Mouse (Mus musculus) megakaryocyte, embryonic 14.5 days (primary cell): ENCODE measurements at regions not wholly inside any gene's neighbourhood (a gene's known extent, or its start where the extent isn't known, plus 50 kb on each side); places are given as distances from the start of the nearest gene placed in this dataset.

ENCODE experiments used
- FLI1 ChIP-seq: IDR thresholded peaks from 2 replicates; pipeline ENCODE4 v1.6.1; 2012; ENCODE audit warnings: low read length, inconsistent platforms, mixed read lengths
- GATA1 ChIP-seq: IDR thresholded peaks from 3 replicates; pipeline ENCODE4 v1.6.1; 2012; ENCODE audit warnings: mixed read lengths, low read length, inconsistent platforms, borderline replicate concordance

DNA sequence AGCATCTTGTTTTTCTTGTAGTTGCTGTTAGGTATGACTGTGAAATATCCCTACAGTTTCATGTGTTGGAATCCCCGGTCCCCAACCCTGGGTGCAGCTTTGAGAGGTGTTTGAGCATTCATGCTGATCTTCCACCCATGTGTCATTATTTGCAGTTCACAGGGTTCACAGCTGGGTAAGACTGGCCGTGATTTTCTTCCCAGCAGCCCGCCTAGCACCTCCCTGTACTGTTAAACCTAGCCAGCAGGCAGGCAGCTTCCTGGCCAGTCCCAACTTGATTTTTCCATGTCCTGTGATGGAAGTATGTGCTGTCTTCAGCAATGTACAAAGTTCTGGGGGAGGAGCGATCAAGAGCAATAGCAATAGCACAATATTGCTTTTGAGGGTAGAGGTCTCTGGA is 164.0 kb upstream of the Ankrd50 start:
- TF ChIP-seq GATA1 = no peak
- no peak for TF ChIP-seq FLI1
